ENCODE assay signal across 9 mouse cellular contexts in genomic region chr3:152980978-152981974, GRCm38 (mm10). TPM values are rescaled to one million over a fixed set of nuclear protein-coding genes. Genes with fewer than 3 reads are reported as not detected.
DNase-seq lines count a peak whose midpoint lies in the region; ATAC-seq lines count a peak whose summit lies in the region.
"Had no signal": no experiment of that assay in that cellular context is flagged by ENCODE, and none has a peak within 500 bp of the region (broad histone marks: within the 10 kb centered on the region; RNA-seq: fewer than 3 reads in every experiment).

No protein-coding gene starts in this region.

- H3K9me3 ChIP-seq in megakaryocyte, embryonic 14.5 days = no peaks in the 10 kb centered on the region
- no peaks in the 10 kb centered on the region for H3K9me3 ChIP-seq in stomach, embryonic 14.5 days (ENCODE audit: control insufficient read depth, low read depth, low read length)

- peak; percentile 7 for DNase-seq in kidney, adult 18-20 months
- no peak for DNase-seq in kidney, adult 9 months
- peak; percentile 12 for DNase-seq in cerebellum, adult 11-12 months
- peak; percentile 45 to 65 for DNase-seq in layer of hippocampus, postnatal 14 days (ENCODE audit: low spot score in 2 of 2)
- DNase-seq in thymus, postnatal 10 days (ENCODE audit: low spot score in 2 of 2) = no peak

- peak overlapping the region; percentile 67 for H3K4me2 ChIP-seq in stomach, embryonic 14.5 days (replicated peaks; ENCODE audit: low read depth, low read length)

- H3K9ac ChIP-seq in stomach, embryonic 14.5 days (replicated peaks; ENCODE audit: low read depth, low read length) = no peak overlapping the region

- no peak overlapping the region for H3K27ac ChIP-seq in stomach, embryonic 14.5 days (ENCODE audit: low read length)

- peak; percentile 85 for ATAC-seq in frontal cortex, adult (ENCODE audit: low TSS enrichment)
- peak; percentile 62 for ATAC-seq in stomach, embryonic 14.5 days (ENCODE audit: insufficient number of reproducible peaks, insufficient read depth, low FRiP score, low read depth)

- peaks cover 66% of the 10 kb centered on the region for H3K27me3 ChIP-seq in megakaryocyte, embryonic 14.5 days (replicated peaks)
- peaks cover 11% of the 10 kb centered on the region for H3K27me3 ChIP-seq in stomach, embryonic 14.5 days (ENCODE audit: control insufficient read depth, insufficient read depth, low read length)

- H3K4me1 ChIP-seq in megakaryocyte, embryonic 14.5 days = peaks cover 31% of the 10 kb centered on the region
- peaks cover 7% of the 10 kb centered on the region; the same call in 1 of the 2 replicates for H3K4me1 ChIP-seq in stomach, embryonic 14.5 days (ENCODE audit: control insufficient read depth, insufficient read depth, low read length)

- H3K4me3 ChIP-seq in megakaryocyte, embryonic 14.5 days (replicated peaks) = peak overlapping the region; percentile 88
- H3K4me3 ChIP-seq in stomach, embryonic 14.5 days (ENCODE audit: low read depth, low read length) = peak overlapping the region; percentile 38
- H3K4me3 ChIP-seq: myocyte had no signal

- under 1% methylated on average over 47 of the region's 47 CpGs for WGBS in stomach, embryonic 14.5 days

- no peaks in the 10 kb centered on the region for H3K36me3 ChIP-seq in megakaryocyte, embryonic 14.5 days (replicated peaks; ENCODE audit: low read length)
- H3K36me3 ChIP-seq in stomach, embryonic 14.5 days (ENCODE audit: control insufficient read depth, insufficient read depth, low read length) = no peaks in the 10 kb centered on the region

RNA-seq across cellular contexts. Expression of gene St6galnac5, which starts 0.8 kb away (rescaled TPM):
- total RNA-seq in layer of hippocampus, postnatal 14 days (2021) = 100 to 1,000 TPM; 122 to 127 TPM
- 0.03 TPM in 1 of 2 replicates, not detected in the other for polyA plus RNA-seq in megakaryocyte, embryonic 14.5 days (2012; ENCODE audit: insufficient read depth, low replicate concordance)
- polyA plus RNA-seq in stomach, embryonic 14.5 days (2014; fragmentation: Nextera tagmentation; extraction: Ambion mirVana) = 1.4 and 1.5 TPM in 2 replicates
- polyA plus RNA-seq: myocyte had no signal

Comparison
In these comparisons a context has a peak if more than half of its experiments do, and no peak if none do; other contexts are left out.
1. DNase-seq: peak in kidney, adult 18-20 months (single experiment), cerebellum, adult 11-12 months (single experiment) and layer of hippocampus, postnatal 14 days (2 of 2); none in kidney, adult 9 months (single experiment) and thymus, postnatal 10 days (0 of 2).